Mouse (Mus musculus) testis, adult 2 months (tissue): ENCODE results near the gene Slc18a2.

ENCODE experiments used
- CTCF ChIP-seq: fragments of 200-500 bp; IDR thresholded peaks from 2 replicates; pipeline ENCODE4 v1.5.1; 2012; ENCODE audit warnings: low read depth, mild to moderate bottlenecking, inconsistent platforms, low read length, moderate library complexity; ENCODE audit not compliant: control insufficient read depth, insufficient read depth, insufficient replicate concordance
- POLR2A ChIP-seq: fragments of 200-500 bp; IDR thresholded peaks from 2 replicates; pipeline ENCODE4 v1.6.1; 2012; ENCODE audit warnings: low read depth, mild to moderate bottlenecking, inconsistent platforms, low read length, moderate library complexity; ENCODE audit not compliant: control insufficient read depth

GRCm38 (mm10) chr19:59282001-59282400 is 21.3 kb downstream of the Slc18a2 start:
- TF ChIP-seq CTCF (no peak), POLR2A (no peak)
